Mouse (Mus musculus) liver, embryonic 14.5 days (tissue): ENCODE data around the gene Crhr1.

Source experiments
- CTCF ChIP-seq: IDR thresholded peaks from 2 replicates; pipeline ENCODE4 v1.5.1; 2016; ENCODE audit warnings: antibody characterized with exemption, low read depth, control low read depth
- EP300 ChIP-seq: IDR thresholded peaks from 2 replicates; pipeline ENCODE4 v1.6.1; 2016; ENCODE audit warnings: antibody characterized with exemption, low read depth

GRCm38 (mm10) chr11:104133442-104133983, 858 bp downstream of the Crhr1 start:
- no peak for TF ChIP-seq CTCF
- TF ChIP-seq EP300, result no peak
